Mouse (Mus musculus) gastrocnemius, postnatal 36 days (tissue): ENCODE data around the gene Tfdp2. TPM values are rescaled to one million over a fixed set of nuclear protein-coding genes. Genes with fewer than 3 reads are reported as not detected.
A peak's percentile ranks its signal among the peaks of the same experiment; 100 is the strongest.
"Not testable (repeated sequence)": the region's sequence is repeated elsewhere in the genome, so short reads cannot be mapped to it uniquely, and the experiment has no call there.

ENCODE experiments used
- DNase-seq, 2 experiments: peaks; one replicate each; pipeline ENCODE4 v3.0.0; 2022
- intact Hi-C: fragments of 180-260 bp; cut with DNase I; formaldehyde crosslinking; loops from one replicate; pipeline ENCODE4 v1.15.1; 2025
- total RNA-seq, 2 experiments: library from RNA; stranded (reverse); gene quantifications; 2 replicates each; pipeline ENCODE4 v1.2.3; 2021

Tfdp2 gene
- total RNA-seq, 2 experiments from 2014 or later: 36.6 to 53.7 TPM

- no peak for DNase-seq
- intact Hi-C loops: loop anchor here (5.0 kb wide), 1 partner anchor 207 kb away; no protein-coding TSS in a partner anchor
Observed at GRCm38 (mm10) chr9:96284916-96285315, 88.8 kb downstream of the Tfdp2 start.

GRCm38 (mm10) chr9:96292144-96292543 is 96.1 kb downstream of the Tfdp2 start:
- intact Hi-C loops: no loop called here
- DNase-seq: no peak

GRCm38 (mm10) chr9:96299324-96300008 is 103.4 kb downstream of the Tfdp2 start:
- DNase-seq: no peak
- intact Hi-C loops: no loop called here

- intact Hi-C loops: no loop called here
- DNase-seq: no peak
Observed at GRCm38 (mm10) chr9:96308816-96309215, 112.7 kb downstream of the Tfdp2 start.

GRCm38 (mm10) chr9:96312074-96312473 is 116.0 kb downstream of the Tfdp2 start:
- intact Hi-C loops: no loop called here
- DNase-seq: no peak

- DNase-seq: no peak
- intact Hi-C loops: no loop called here
Observed at GRCm38 (mm10) chr9:96319333-96319732, 123.3 kb downstream of the Tfdp2 start.

- intact Hi-C loops: no loop called here
- no peak for DNase-seq
Observed at GRCm38 (mm10) chr9:96320551-96320980, 124.5 kb downstream of the Tfdp2 start.

GRCm38 (mm10) chr9:96322411-96323152 is 126.5 kb downstream of the Tfdp2 start:
- no peak for DNase-seq
- intact Hi-C loops: no loop called here

GRCm38 (mm10) chr9:96324502-96324901 is 128.4 kb downstream of the Tfdp2 start:
- intact Hi-C loops: no loop called here
- no peak for DNase-seq

GRCm38 (mm10) chr9:96326496-96326923 is 130.4 kb downstream of the Tfdp2 start:
- DNase-seq: no peak
- intact Hi-C loops: no loop called here

GRCm38 (mm10) chr9:96328226-96328625 is 132.2 kb downstream of the Tfdp2 start:
- intact Hi-C loops: no loop called here
- DNase-seq: no peak

GRCm38 (mm10) chr9:96331146-96331545 is 135.1 kb downstream of the Tfdp2 start:
- no peak for DNase-seq
- intact Hi-C loops: no loop called here

- intact Hi-C loops: no loop called here
- DNase-seq: no peak
Observed at GRCm38 (mm10) chr9:96345750-96346149, 149.7 kb downstream of the Tfdp2 start.

GRCm38 (mm10) chr9:96348885-96349284 is 152.8 kb downstream of the Tfdp2 start:
- DNase-seq: no peak
- intact Hi-C loops: no loop called here

GRCm38 (mm10) chr9:96350010-96350409 is 153.9 kb downstream of the Tfdp2 start:
- intact Hi-C loops: loop anchor here (2.0 kb wide), 1 partner anchor 139 kb away; no protein-coding TSS in a partner anchor

GRCm38 (mm10) chr9:96350476-96350875 is 154.4 kb downstream of the Tfdp2 start:
- intact Hi-C loops: loop anchor here (2.0 kb wide), 1 partner anchor 138 kb away; no protein-coding TSS in a partner anchor
- no peak for DNase-seq

More at GRCm38 (mm10) chr9:96350010-96350409, 153.9 kb downstream of the Tfdp2 start:
- peak; percentile 28 to 42 for DNase-seq

- intact Hi-C loops: loop anchor here (2.0 kb wide), 1 partner anchor 137 kb away; no protein-coding TSS in a partner anchor
- not testable (repeated sequence) for DNase-seq
Observed at GRCm38 (mm10) chr9:96351771-96352170, 155.7 kb downstream of the Tfdp2 start.

GRCm38 (mm10) chr9:96353121-96353769 is 157.2 kb downstream of the Tfdp2 start:
- DNase-seq: no peak
- intact Hi-C loops: no loop called here

GRCm38 (mm10) chr9:96353799-96354198 is 157.7 kb downstream of the Tfdp2 start:
- DNase-seq: no peak
- intact Hi-C loops: no loop called here

GRCm38 (mm10) chr9:96360056-96360455 is 164.0 kb downstream of the Tfdp2 start:
- DNase-seq: no peak
- intact Hi-C loops: loop anchor here (5.0 kb wide), 1 partner anchor 117 kb away; the partner anchor contains the start of gene Rnf7
